Mouse (Mus musculus) lung, adult 2 months (tissue): ENCODE data around the gene Bnip1.

Experiments
- CTCF ChIP-seq: fragments of 200-500 bp; IDR thresholded peaks from 2 replicates; pipeline ENCODE4 v1.5.1; 2011; ENCODE audit warnings: mild to moderate bottlenecking, low read length, control low read depth; ENCODE audit not compliant: insufficient read depth
- POLR2A ChIP-seq: fragments of 200-500 bp; IDR thresholded peaks from 2 replicates; pipeline ENCODE4 v1.6.1; 2011; ENCODE audit warnings: low read depth, mild to moderate bottlenecking, control low read depth, low read length, borderline replicate concordance; ENCODE audit errors: extremely low read depth

DNA sequence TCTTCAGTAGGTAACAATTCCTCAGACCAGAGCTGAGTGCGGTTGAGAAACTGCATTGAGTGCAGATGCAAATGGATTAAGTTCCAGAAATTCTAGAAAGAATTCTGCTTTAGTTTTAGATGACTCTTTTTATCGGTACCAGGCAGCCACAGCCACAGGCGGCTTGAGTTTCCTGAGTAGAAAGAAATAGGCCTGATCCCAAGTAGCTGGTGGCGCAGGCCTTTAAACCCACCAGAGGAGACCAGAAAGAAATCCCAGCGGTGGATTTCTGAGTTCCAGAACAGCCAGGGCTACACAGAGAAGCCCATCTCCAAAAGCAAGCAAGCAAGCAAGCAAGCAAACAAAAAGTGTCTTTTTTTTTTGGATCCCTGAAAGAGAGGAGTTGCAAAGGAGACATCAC, 55.5 kb downstream of the Bnip1 start:
- TF ChIP-seq CTCF (no peak), POLR2A (no peak)
